Mouse (Mus musculus) heart, embryonic 14.5 days (tissue): ENCODE measurements around the gene Olfr116. TPM values are rescaled to one million over a fixed set of nuclear protein-coding genes. Genes with fewer than 3 reads are reported as not detected.

ENCODE experiments used
- ATAC-seq: fragments of 200-750 bp; cut with Nextera tagmentation; 2 replicates; pipeline ENCODE4 v1.8.0; 2017; ENCODE audit warnings: low read depth, moderate TSS enrichment; ENCODE audit not compliant: insufficient number of reproducible peaks, insufficient read depth, low FRiP score
- H3K27ac ChIP-seq, 2 experiments: fragments of 200-500 bp in 1 of 2; fragments of 300-500 bp in 1 of 2; sonication (generic) in 1 of 2; replicated peaks in 1 of 2; 2 replicates each; pipeline ENCODE4 v1.5.1; 2012 to 2014; ENCODE audit warnings: low read depth in 2 of 2, low read length in 2 of 2, control low read depth in 1 of 2, mild to moderate bottlenecking in 1 of 2, mixed read lengths in 1 of 2; ENCODE audit not compliant: control insufficient read depth in 1 of 2, insufficient read depth in 1 of 2
- H3K27me3 ChIP-seq: fragments of 300-500 bp; sonication (generic); 2 replicates; pipeline ENCODE4 v1.6.1; 2014; ENCODE audit warnings: mild to moderate bottlenecking, low read length, control low read depth; ENCODE audit not compliant: control insufficient read depth, insufficient read depth
- H3K36me3 ChIP-seq: fragments of 300-500 bp; sonication (generic); 2 replicates; pipeline ENCODE4 v1.6.1; 2014; ENCODE audit warnings: mild to moderate bottlenecking, control low read depth, low read length, mixed read lengths; ENCODE audit not compliant: control insufficient read depth, insufficient read depth
- H3K4me1 ChIP-seq, 2 experiments: fragments of 200-500 bp in 1 of 2; fragments of 300-500 bp in 1 of 2; sonication (generic) in 1 of 2; 2 replicates each; pipeline ENCODE4 v1.6.1; 2012 to 2014; ENCODE audit warnings: low read length in 2 of 2, control low read depth in 1 of 2, mixed read lengths in 1 of 2; ENCODE audit not compliant: control insufficient read depth in 2 of 2, insufficient read depth in 2 of 2
- H3K4me2 ChIP-seq: fragments of 300-500 bp; sonication (generic); 2 replicates; pipeline ENCODE4 v1.6.1; 2014; ENCODE audit warnings: mild to moderate bottlenecking, low read length
- H3K4me3 ChIP-seq, 2 experiments: fragments of 200-500 bp in 1 of 2; fragments of 300-500 bp in 1 of 2; sonication (generic) in 1 of 2; 2 replicates each; pipeline ENCODE4 v1.5.1; 2012 to 2014; ENCODE audit warnings: low read length in 2 of 2, mild to moderate bottlenecking in 2 of 2, control low read depth in 1 of 2, low read depth in 1 of 2, moderate library complexity in 1 of 2; ENCODE audit not compliant: control insufficient read depth in 1 of 2, insufficient read depth in 1 of 2
- H3K9ac ChIP-seq: fragments of 300-500 bp; sonication (generic); 2 replicates; pipeline ENCODE4 v1.6.1; 2014; ENCODE audit warnings: mild to moderate bottlenecking, low read length
- H3K9me3 ChIP-seq: fragments of 300-500 bp; sonication (generic); 2 replicates; pipeline ENCODE4 v1.6.1; 2016; ENCODE audit warnings: low read length, control low read depth; ENCODE audit not compliant: control insufficient read depth
- WGBS: fragments of 180-500 bp; shearing (Covaris S2); extraction: QIAGEN DNeasy Blood & Tissue Kit; methylation state at CpG from one replicate; pipeline ENCODE4 v1.1.7; 2014; 5-methylcytosine and 5-hydroxymethylcytosine counted together
- polyA plus RNA-seq: library from polyadenylated mRNA; unstranded; fragments of >200 nt; fragmentation: Nextera tagmentation; extraction: Ambion mirVana; gene quantifications from 2 replicates; pipeline ENCODE4 v1.2.1, GENCODE M21; 2014

The Olfr116 gene
- polyA plus RNA-seq, result not detected in 2 replicates

DNA sequence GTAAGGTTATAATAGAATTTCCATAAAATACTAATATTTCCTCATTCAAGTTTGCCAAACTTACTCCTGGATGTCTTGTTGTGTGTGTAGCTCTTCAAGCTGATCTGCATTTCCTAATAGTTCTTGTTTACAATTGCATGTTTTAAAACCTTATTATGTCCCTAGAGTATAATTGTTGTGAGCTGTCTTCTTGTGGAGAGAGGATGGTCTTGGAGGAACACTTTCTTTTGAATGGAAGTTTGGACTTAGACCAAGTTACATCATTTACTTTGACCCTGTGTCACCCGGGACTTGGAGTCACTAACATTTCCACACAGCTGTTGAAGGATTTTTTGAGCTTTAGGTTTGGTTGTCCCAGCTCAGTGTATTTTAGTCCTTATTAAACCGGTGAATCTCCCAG lies at the start of gene Olfr116, which contains the start of gene Olfr115:
Gene Olfr116, minus strand, starts transcription at position 191 of the 400 bp plus-strand sequence.
Gene Olfr115, minus strand, starts transcription at position 101 of the 400 bp plus-strand sequence.
- no peak within 1 kb of the TSS for H3K4me3 ChIP-seq
- H3K36me3 ChIP-seq, result no peaks in the 10 kb centered on the region
- no peaks in the 10 kb centered on the region for H3K27me3 ChIP-seq
- H3K9me3 ChIP-seq, result peaks cover 4% of the 10 kb centered on the region; the same call in 1 of the 2 replicates
- no peak within 1 kb of the TSS for H3K4me2 ChIP-seq
- H3K27ac ChIP-seq, result no peak within 1 kb of the TSS
- no peaks in the 10 kb centered on the region for H3K4me1 ChIP-seq
- 74% methylated on average over 2 of the region's 2 CpGs for WGBS
- no peak within 1 kb of the TSS for H3K9ac ChIP-seq
- ATAC-seq, result no peak

GRCm38 (mm10) chr17:37666688-37667087 lies 39.7 kb upstream of the Olfr116 start, which contains the start of gene Olfr118:
Olfr118 (plus strand) TSS chr17:37666988.
- Histone ChIP-seq H3K9me3 (no peaks in the 10 kb centered on the region), H3K4me3 (no peak within 1 kb of the TSS), H3K4me2 (no peak within 1 kb of the TSS), H3K36me3 (no peaks in the 10 kb centered on the region), H3K27ac (no peak within 1 kb of the TSS), H3K4me1 (no peaks in the 10 kb centered on the region), H3K9ac (no peak within 1 kb of the TSS), H3K27me3 (no peaks in the 10 kb centered on the region)
- ATAC-seq, result no peak
- WGBS, result 40% methylated on average over 2 of the region's 2 CpGs

GRCm38 (mm10) chr17:37663682-37664081 lies 36.7 kb upstream of the Olfr116 start, which contains the start of gene Olfr117:
Olfr117 (minus strand) TSS chr17:37663782.
- Histone ChIP-seq H3K4me1 (no peaks in the 10 kb centered on the region), H3K4me2 (no peak within 1 kb of the TSS), H3K27ac (no peak within 1 kb of the TSS), H3K9me3 (no peaks in the 10 kb centered on the region), H3K27me3 (no peaks in the 10 kb centered on the region), H3K9ac (no peak within 1 kb of the TSS), H3K36me3 (no peaks in the 10 kb centered on the region), H3K4me3 (no peak within 1 kb of the TSS)
- no peak for ATAC-seq
- WGBS, result 36% methylated on average over 1 of the region's 1 CpGs

DNA sequence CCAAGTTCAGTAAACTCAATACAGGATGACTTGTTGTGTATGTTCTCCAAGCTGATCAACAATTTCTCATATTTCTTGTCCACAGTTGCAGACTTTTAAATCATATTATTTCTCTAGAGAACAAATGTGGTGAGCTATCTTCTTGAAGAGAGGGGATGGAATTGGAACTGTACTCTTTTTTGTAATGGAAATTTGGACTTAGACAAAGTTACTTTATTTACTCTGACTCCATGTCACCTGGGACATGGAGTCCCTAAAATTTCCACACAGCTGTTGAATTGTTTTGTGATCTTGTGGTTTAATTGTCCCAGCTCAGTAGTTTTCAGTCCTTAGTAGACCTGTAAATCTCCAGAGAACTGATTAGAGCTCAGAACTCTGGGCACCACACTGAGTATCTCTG lies 34.4 kb downstream of the Olfr116 start, which contains the start of gene Olfr114:
Gene Olfr114, minus strand, starts transcription at position 101 of the 400 bp plus-strand sequence.
- H3K4me1 ChIP-seq, result no peaks in the 10 kb centered on the region
- ATAC-seq, result no peak
- H3K9ac ChIP-seq, result no peak within 1 kb of the TSS

DNA sequence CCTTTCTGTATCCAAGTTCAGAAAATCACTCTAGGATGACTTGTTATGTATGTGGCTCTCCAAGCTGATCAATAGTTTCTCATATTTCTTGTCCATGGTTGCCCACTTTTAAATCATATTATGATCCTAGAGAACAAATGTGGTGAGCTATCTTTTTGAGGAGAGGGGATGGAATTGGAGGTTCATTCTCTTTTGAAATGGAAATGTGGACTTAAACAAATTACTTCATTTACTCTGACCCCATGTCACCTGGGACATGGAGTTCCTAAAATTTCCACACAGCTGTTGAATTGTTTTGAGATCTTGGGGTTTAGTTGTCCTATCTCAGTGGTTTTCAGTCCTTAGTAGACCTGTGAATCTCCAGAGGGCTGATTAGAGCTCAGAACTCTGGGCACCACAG lies 49.4 kb downstream of the Olfr116 start, which contains the start of gene Olfr113:
Gene Olfr113, minus strand, starts transcription at position 101 of the 400 bp plus-strand sequence.
- H3K4me3 ChIP-seq, result no peak within 1 kb of the TSS
- H3K9me3 ChIP-seq, result no peaks in the 10 kb centered on the region
- H3K27me3 ChIP-seq, result no peaks in the 10 kb centered on the region
- H3K4me1 ChIP-seq, result no peaks in the 10 kb centered on the region
- no peak for ATAC-seq
- H3K27ac ChIP-seq, result no peak within 1 kb of the TSS
- no peaks in the 10 kb centered on the region for H3K36me3 ChIP-seq
- no peak within 1 kb of the TSS for H3K9ac ChIP-seq
- H3K4me2 ChIP-seq, result no peak within 1 kb of the TSS

More for the DNA sequence above, 34.4 kb downstream of the Olfr116 start, which contains the start of gene Olfr114:
- Histone ChIP-seq H3K36me3 (no peaks in the 10 kb centered on the region), H3K4me3 (no peak within 1 kb of the TSS), H3K4me2 (no peak within 1 kb of the TSS), H3K27me3 (no peaks in the 10 kb centered on the region), H3K27ac (no peak within 1 kb of the TSS), H3K9me3 (0 out of 2 replicates have a peak, but pooled peaks cover 5% of the 10 kb centered on the region)

Other genes starting within 250 kb of the Olfr116 start
- gene Olfr105-ps, start 248.2 kb downstream of the Olfr116 start, polyA plus RNA-seq, result not detected in 2 replicates
- gene Olfr106-ps, start 236.8 kb downstream of the Olfr116 start, polyA plus RNA-seq, result not detected in 2 replicates
- not detected in 2 replicates for gene Olfr107, start 228.0 kb downstream of the Olfr116 start, polyA plus RNA-seq
- not detected in 2 replicates for gene Olfr108, start 181.7 kb downstream of the Olfr116 start, polyA plus RNA-seq
- not detected in 2 replicates for gene Olfr109, start 168.3 kb downstream of the Olfr116 start, polyA plus RNA-seq
- not detected in 2 replicates for gene H2-M2, start 143.6 kb downstream of the Olfr116 start, polyA plus RNA-seq
- not detected in 2 replicates for gene Olfr110, start 134.7 kb downstream of the Olfr116 start, polyA plus RNA-seq
- 0.08 TPM in 1 of 2 replicates, not detected in the other for gene Olfr111, start 119.2 kb downstream of the Olfr116 start, polyA plus RNA-seq
- not detected in 2 replicates for gene Olfr112, start 57.7 kb downstream of the Olfr116 start, polyA plus RNA-seq
- not detected in 2 replicates for gene Olfr113, start 49.5 kb downstream of the Olfr116 start, polyA plus RNA-seq
- gene Olfr114, start 34.5 kb downstream of the Olfr116 start, polyA plus RNA-seq, result not detected in 2 replicates
- gene Olfr115, start 90 bp downstream of the Olfr116 start, polyA plus RNA-seq, result not detected in 2 replicates
- gene Olfr117, start 36.6 kb upstream of the Olfr116 start, polyA plus RNA-seq, result not detected in 2 replicates
- gene Olfr118, start 39.8 kb upstream of the Olfr116 start, polyA plus RNA-seq, result not detected in 2 replicates
- not detected in 2 replicates for gene Olfr119, start 69.4 kb upstream of the Olfr116 start, polyA plus RNA-seq
- gene Olfr120, start 94.6 kb upstream of the Olfr116 start, polyA plus RNA-seq, result not detected in 2 replicates
- not detected in 2 replicates for gene Olfr121, start 121.7 kb upstream of the Olfr116 start, polyA plus RNA-seq
- not detected in 2 replicates for gene Olfr122, start 141.4 kb upstream of the Olfr116 start, polyA plus RNA-seq
- not detected in 2 replicates for gene Olfr123, start 166.3 kb upstream of the Olfr116 start, polyA plus RNA-seq
- gene Olfr124, start 172.7 kb upstream of the Olfr116 start, polyA plus RNA-seq, result not detected in 2 replicates
- not detected in 2 replicates for gene Olfr125, start 205.8 kb upstream of the Olfr116 start, polyA plus RNA-seq
- gene Olfr126, start 220.3 kb upstream of the Olfr116 start, polyA plus RNA-seq, result not detected in 2 replicates